Mouse (Mus musculus): ENCODE results near the gene Scmh1.

DNA sequence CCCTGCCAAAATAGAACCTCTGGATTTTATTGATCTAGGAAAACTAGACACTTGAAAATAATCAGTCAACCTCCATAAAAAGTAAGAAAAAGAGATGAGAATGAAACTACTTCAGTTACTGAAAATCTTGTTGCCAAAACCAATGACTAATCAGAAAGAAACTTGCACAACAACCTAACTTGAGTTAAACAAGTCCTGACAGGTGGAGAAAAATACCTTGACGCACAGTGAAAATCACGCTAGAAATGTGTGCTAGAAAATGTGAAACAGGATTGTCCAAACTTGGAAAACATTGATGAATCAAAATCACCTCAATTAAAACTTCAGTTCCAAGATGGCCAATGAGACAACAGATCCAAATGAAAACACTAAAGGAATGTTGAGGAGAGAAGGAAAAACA is 67.9 kb downstream of the Scmh1 start:
- TF ChIP-seq CTCF (IDR thresholded peaks at IDR 0.05; ENCODE audit: control insufficient read depth, insufficient read depth, low read length) (no peak), POLR2A (IDR thresholded peaks at IDR 0.05; ENCODE audit: borderline replicate concordance, control insufficient read depth, low read depth, low read length) (no peak)
